Mouse (Mus musculus) testis, adult 2 months (tissue): ENCODE results near the gene Mmp27.

Experiments used
- CTCF ChIP-seq: fragments of 200-500 bp; IDR thresholded peaks from 2 replicates; pipeline ENCODE4 v1.5.1; 2012; ENCODE audit warnings: low read depth, mild to moderate bottlenecking, inconsistent platforms, low read length, moderate library complexity; ENCODE audit not compliant: control insufficient read depth, insufficient read depth, insufficient replicate concordance
- POLR2A ChIP-seq: fragments of 200-500 bp; IDR thresholded peaks from 2 replicates; pipeline ENCODE4 v1.6.1; 2012; ENCODE audit warnings: low read depth, mild to moderate bottlenecking, inconsistent platforms, low read length, moderate library complexity; ENCODE audit not compliant: control insufficient read depth

DNA sequence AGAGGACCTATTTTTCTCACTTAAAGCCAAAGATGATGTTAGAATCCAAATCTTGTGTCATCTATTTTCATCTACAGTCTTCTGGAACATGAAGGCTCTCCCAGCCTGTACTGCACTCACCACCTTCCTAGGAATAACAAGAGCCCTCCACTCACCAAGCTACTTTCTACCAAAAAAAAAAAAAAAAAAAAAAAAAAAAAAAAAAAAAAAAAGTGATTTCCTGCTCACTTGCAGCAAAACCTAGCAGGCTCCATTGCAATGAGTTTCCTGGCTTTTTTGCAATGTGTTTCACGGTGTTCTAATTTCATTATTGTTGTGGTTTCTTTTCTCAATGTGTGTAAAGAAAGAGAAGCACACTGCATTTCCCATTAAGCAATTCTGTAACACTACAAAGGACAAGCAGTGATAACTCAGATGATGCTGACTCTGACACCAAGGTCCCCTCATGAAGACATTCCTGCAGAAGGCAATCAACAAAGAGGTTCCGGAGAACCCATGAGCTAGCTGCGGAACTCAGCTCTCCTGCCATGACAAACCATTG is 22.1 kb downstream of the Mmp27 start:
- no peak for TF ChIP-seq CTCF
- TF ChIP-seq POLR2A: no peak
